Mouse (Mus musculus): Measurements from ENCODE around the gene Rtp4.

Gene Rtp4

DNA sequence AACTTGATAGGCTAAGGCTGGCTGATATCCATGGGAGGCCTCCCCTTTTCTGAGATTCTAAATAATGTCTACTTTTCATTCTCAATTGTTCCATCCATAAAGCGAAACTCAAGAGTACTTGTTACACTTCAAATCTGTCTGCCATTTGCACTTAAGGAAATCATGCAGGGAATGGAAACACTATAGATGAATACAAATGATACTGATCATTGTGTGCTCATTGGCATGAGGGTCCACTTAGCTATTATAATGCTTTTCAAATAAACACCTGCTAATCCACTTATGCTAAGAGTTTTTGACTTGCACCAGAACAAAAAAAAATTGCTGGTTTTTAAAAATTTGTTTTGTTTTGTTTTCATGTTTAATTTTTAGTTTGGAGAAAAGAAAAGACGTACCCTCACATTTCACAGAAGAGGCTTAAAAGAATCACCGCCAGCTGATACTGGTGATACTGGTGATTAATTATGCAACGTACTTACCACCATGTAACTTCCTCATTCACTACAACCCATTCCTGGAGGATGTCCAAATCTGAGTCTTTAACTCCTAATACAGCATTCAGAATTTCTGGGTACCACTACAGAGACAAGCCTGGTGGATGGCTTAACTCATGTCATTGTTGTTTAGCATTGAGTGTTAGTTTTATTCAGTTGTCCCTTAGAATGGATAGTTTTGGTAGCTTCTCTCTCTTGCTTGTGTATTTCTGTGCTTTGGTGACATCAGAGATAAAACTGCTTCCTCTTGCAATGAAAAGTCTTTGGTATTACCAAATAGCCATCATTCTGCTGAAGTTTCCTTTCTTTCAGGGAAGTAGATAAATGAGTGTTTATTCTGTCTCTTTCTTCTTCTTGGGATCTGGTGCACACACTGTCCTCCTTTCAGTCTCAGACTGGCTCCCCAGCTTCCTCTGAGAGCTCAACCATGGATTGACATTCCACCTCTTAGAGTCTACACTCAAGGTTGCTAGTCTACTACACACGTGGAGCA, 71.3 kb downstream of the Rtp4 start:
- no peak for DNase-seq (ENCODE audit: low spot score)

GRCm38 (mm10) chr16:23592501-23592900, 72.4 kb downstream of the Rtp4 start:
- no peak for DNase-seq (ENCODE audit: low spot score)

GRCm38 (mm10) chr16:23596696-23597095, 76.6 kb downstream of the Rtp4 start:
- DNase-seq (ENCODE audit: low spot score): no peak

- DNase-seq (ENCODE audit: low spot score): no peak
These were observed 77.9 kb downstream of the Rtp4 start for GRCm38 (mm10) chr16:23597968-23598367.

GRCm38 (mm10) chr16:23606220-23606619, 86.1 kb downstream of the Rtp4 start:
- DNase-seq (ENCODE audit: low spot score): no peak

GRCm38 (mm10) chr16:23606651-23607050, 86.6 kb downstream of the Rtp4 start:
- no peak for DNase-seq (ENCODE audit: low spot score)

- no peak for DNase-seq (ENCODE audit: low spot score)
These were observed 87.9 kb downstream of the Rtp4 start for GRCm38 (mm10) chr16:23607911-23608410.

DNA sequence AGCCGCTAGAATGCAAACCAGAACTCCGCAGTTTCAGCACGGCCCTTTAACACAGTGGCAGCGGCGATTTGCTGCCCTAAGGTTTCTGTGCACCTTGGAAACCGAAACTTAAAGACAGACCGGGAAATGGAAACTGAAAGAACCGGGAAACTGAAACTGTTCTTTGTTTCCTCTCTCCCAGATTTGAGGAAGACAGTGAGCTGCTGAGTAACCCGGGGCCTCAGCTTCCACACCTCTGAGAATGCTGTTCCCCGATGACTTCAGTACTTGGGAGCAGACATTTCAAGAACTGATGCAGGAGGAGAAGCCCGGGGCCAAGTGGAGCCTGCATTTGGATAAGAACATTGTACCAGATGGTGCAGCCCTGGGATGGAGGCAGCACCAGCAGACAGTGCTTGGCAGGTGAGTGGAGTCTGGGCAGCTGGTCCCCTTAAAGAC, 89.7 kb downstream of the Rtp4 start:
- no peak for DNase-seq (ENCODE audit: low spot score)

DNA sequence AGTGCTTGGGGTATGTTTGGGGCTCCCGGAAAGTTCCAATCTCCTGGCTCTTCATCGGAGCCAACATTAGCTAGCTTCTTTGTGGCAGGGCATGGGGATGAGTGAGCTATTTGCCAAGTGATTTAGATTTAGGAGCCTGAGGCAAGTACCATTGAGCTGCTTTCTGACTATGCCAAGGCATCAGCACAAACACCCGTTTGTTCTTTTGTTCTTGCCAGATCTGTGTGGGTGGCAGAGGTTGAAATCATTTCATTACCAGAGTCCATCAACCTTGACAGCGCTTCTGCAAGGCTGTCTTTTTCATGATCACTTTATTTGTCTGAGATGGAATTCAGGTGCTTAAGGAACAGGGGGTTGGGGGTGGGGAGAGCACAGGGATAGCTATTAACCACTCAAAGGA, 104.1 kb downstream of the Rtp4 start:
- DNase-seq (ENCODE audit: low spot score): no peak

- DNase-seq (ENCODE audit: low spot score): no peak
These were observed 111.4 kb downstream of the Rtp4 start for GRCm38 (mm10) chr16:23631531-23631930.

- DNase-seq (ENCODE audit: low spot score): no peak
These were observed 112.6 kb downstream of the Rtp4 start for GRCm38 (mm10) chr16:23632681-23633080.

DNA sequence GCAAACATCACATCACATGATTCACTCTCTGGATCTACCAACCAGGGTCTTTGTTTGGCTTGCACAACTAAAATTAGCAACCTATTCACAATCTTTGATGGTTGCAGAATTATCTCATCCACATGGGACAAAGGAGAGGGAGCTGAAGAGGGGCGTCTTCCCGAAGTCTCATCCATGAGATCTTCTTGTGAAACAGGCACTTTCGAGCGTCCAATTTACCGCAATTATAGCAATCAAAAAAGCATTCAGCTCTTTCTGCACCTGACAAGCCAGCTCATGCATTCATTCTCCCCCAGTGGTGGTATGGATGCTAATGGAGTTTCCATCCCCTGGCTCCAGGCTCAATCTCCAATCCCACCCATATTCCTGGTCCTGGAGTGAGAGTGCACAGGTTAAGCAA, 132.9 kb downstream of the Rtp4 start:
- no peak for DNase-seq (ENCODE audit: low spot score)

DNA sequence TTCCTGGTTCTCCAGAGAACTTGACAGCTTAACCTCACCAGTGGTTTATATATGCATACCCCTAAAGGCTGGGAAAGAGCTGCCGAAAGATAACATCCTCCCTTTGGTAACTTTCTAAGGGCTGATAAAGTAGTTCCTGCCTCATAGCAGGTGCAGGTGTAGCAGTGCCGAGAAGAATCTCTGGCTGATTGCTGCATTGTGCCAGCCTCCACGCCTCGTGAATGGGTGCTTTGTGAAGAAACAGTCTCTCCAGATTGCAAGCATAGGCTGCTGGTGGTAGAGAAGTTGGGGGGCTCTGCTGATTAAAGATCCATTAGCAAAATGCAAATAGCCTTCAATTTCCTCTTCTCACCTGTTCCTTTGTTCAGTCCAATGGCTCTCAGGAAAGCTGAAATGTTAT, 133.4 kb downstream of the Rtp4 start:
- no peak for DNase-seq (ENCODE audit: low spot score)

DNA sequence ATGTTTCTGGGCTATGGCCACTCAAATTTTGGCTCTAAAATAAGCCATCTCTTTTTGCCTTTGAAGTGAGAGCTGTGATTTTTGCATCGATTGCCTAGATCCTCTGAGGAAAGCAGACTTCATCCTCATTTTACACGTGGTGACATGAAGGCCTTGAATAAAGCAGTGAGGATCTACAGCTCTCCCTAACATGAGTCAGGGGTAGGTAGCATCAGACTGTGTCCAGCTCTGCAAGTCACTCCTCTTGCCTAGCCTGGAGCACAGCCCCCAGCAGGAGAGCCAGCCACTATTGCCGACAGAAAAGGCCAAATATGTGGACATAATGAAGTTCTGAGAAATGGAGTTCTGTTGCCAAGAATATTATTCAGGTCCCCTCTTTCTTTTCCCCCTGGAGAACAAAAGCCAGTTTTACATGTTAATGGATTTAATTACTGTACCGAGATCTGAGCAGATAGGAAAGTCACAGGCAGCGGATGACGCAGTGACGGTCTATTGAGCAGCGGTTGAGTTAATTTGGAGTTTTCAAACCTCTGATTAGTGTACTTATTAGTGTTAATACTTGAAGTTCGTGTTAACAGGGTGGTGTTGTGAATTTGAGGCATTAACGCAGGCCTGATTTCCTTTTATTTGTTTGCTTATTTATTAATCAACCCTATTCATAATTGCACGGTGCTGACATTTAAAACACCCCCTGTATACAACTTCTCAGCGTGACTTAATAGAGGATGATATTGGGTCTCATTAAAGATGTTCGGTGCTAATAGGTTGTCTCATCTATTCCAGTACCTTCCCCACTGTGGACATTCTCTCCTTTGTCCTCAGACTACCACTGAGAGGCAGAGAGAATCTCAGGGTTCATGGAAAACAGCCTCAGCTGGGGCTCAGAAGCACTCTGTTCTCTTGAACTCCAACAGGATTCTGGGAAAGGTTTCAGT, 139.8 kb downstream of the Rtp4 start:
- no peak for DNase-seq (ENCODE audit: low spot score)

Measured in MN1 (cell line).